Mouse (Mus musculus): Measurements from ENCODE around the gene Ank3.

Ank3 gene

GRCm38 (mm10) chr10:69576264-69576663 lies 177.7 kb downstream of the Ank3 start:
- no peak for DNase-seq

DNA sequence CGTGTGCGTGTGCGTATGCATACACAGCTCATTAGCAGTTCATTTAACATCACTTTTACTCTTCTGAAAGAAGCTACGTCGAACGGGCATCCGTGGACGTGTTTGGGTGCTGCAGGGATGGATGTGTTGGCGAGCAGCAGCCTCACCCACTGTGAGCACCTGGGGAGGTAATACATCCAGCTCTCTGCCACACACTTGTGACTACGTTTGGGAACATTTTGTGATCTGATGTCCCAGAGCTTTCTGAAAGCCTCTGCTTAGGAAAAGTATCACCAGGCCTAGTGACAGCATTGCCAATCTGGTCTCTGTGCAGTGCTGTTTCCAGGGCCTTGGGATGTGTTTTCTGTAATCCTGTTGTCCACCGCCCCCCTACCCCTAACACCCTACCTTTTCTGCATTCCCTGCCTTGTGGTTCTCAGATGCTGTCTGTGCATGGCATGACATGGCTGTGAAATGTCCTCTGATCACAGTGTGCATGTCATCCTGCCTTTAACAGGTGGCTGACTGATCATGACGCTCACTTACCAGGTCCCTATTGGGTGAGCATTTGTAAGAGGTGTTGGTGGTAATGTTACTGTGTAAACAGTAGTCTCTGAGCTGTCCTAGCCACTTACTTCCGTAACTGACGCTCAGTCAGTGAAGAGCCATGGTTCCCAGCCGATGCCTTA lies 178.6 kb downstream of the Ank3 start:
- DNase-seq = no peak

GRCm38 (mm10) chr10:69577729-69578061 lies 179.1 kb downstream of the Ank3 start:
- DNase-seq = no peak

GRCm38 (mm10) chr10:69579585-69579984 lies 181.0 kb downstream of the Ank3 start:
- DNase-seq = no peak

DNA sequence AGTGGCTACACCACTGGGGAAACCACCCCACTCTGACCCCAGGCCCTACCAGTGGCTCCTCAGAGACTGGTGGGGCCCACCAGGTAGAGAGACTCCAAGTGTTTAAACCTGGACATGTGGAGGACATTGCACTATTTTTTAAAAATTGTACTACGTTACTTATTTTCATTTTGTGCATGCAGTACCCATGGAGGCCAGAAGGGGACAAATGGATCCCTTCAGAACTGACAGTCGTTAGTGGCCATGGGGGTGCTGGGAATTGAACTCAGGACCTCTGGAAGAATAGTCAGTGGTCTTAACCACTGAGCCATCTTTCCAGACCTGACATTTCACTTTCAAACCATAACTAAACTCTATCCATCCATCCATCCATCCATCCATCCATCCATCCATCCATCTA lies 183.0 kb downstream of the Ank3 start:
- no peak for DNase-seq

DNA sequence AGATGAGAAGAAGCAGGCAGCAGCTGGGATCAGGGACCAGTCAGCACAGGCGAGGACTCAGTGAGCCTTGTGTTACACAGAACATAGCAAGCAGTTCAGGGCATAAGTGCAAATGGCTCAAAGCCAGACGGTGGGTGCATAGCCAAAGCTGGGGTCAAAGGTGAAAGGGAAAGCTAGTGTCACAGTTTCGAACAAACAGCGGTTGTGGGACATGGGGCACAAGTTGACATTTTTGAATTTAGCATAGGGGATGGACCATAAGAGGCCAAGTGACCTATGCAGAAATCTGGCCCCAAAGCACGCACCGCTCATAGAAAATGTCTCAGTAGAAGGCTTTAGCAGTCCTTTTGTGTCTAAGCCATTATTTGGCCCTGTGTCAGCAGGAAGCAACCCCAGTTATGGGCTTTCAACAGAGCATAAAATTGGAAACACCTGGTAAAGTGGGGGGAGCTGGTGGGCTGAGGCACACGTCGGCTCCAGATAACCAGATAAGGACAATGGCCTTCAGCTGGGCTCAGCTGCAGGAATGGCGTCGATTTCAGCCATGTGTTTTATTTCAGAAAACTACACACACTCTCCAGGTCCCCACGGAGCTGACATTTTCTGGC lies 185.4 kb downstream of the Ank3 start:
- DNase-seq = peak; percentile 88

DNA sequence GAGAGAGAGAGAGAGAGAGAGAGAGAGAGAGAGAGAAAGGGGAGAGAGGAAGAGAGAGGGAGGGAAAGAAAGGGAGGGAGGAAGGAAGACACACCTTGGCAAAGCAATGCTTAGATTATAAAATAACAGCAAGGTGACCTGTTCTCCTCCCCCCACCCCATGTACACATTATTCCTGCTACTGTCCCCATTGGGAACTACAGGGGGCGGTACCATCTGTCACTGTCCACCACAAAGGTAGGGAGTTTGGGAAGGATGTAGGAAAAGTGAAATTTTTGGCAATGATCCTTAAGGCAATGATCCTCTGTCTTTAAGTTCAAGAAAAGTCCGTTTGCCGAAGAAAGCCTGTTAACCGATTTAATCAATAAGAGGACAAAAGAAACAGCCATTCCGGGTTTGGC lies 186.0 kb downstream of the Ank3 start:
- no peak for DNase-seq

DNA sequence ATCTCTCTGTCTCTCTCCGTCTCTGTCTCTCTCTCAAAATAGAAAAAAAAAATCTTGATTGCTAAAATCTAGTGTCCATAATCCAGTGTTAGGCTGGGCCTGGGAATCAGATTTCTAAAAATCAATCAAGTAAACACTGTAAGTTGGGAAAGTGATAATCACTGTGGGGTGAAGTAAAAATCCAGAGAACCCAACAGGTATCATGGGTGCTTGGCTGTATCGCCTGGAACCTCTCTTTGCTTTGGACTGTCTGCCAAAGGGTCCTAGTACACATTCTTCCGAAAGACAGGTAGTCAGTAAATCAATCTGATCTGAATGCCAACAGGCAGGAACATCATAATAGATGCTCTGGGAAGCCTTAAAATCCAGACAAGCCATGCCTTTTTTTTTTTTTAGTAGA lies 186.7 kb downstream of the Ank3 start:
- DNase-seq = no peak

GRCm38 (mm10) chr10:69594186-69595131 lies 195.9 kb downstream of the Ank3 start:
- peak; percentile 57 for DNase-seq

- DNase-seq = no peak
These were observed 196.9 kb downstream of the Ank3 start for GRCm38 (mm10) chr10:69595487-69595886.

GRCm38 (mm10) chr10:69601471-69601870 lies 202.9 kb downstream of the Ank3 start:
- DNase-seq = no peak

DNA sequence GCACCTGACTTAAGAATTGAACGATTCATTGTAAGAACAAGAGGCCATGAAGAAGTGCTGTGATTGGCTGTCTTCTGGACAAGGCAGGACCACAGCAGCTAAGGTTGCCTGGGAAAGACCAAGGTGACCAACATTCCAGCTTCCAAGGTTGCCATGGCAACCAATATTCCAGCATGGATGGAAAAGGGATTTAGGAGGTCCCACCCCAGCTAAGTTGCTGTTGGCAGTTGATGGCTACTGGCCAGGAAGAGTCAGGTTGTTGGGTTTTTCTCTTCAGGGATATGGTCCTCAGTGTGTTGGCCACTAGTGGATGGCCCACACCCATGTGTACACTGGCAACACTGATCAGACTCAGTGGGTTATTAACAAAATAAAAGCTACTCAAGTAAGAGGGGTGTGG lies 204.1 kb downstream of the Ank3 start:
- no peak for DNase-seq

DNA sequence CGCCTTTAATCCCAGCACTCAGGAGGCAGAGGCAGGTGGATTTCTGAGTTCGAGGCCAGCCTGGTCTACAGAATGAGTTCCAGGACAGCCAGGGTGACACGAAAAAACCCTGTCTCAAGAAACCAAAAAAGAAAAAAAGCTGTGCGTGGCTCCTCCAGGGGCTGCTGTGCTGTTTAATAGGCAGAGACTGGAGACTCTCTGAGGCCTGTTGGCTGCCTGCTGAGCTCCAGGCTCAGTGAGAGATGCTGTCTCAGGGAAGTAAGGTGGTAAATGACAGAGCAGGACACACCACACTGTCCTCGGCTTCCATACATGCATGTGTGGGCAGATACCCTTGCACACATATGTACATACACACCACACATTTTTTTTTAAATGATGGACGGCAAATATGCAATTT lies 206.0 kb downstream of the Ank3 start:
- no peak for DNase-seq

GRCm38 (mm10) chr10:69605211-69605610 lies 206.6 kb downstream of the Ank3 start:
- DNase-seq = no peak

GRCm38 (mm10) chr10:69607611-69608119 lies 209.1 kb downstream of the Ank3 start:
- DNase-seq = no peak

DNA sequence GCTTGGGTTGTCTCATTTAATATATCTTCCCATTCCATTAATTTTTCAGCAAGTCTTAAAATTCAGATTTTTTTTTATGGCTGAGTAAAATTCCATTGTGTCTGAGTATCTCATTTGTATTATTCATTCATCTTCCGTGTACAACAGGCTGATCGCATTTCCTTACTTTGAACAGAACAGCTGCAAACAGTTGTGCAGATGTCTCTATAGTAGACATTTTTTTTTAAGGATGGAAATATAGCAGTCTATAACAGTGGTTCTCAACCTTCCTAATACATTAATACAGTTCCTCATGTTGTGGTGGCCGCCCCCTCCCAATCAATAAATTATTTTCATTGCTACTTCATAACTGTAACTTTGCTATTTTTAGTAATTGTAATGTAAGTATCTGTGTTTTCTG lies 212.7 kb downstream of the Ank3 start:
- no peak for DNase-seq

GRCm38 (mm10) chr10:69611839-69612340 lies 213.3 kb downstream of the Ank3 start:
- DNase-seq = no peak

DNA sequence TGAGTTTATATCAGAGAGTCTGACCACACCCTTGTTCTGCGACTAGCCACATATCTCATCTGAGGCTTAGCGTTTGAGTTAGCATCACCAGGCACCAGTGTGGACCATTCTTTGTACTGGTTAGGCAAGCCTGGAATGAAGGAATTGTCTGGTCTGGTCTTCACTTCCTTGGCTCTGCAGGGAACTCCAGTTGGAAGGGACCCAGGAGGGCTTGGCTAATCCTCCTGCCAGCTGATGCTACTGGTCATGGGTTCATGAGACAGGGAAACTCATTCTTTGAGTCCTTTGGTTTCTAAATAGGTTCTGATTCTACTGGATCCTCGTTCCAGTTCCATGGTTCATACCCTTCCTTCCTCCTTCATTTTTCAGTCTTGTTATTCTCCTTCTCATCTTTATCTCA lies 218.4 kb downstream of the Ank3 start:
- no peak for DNase-seq

DNA sequence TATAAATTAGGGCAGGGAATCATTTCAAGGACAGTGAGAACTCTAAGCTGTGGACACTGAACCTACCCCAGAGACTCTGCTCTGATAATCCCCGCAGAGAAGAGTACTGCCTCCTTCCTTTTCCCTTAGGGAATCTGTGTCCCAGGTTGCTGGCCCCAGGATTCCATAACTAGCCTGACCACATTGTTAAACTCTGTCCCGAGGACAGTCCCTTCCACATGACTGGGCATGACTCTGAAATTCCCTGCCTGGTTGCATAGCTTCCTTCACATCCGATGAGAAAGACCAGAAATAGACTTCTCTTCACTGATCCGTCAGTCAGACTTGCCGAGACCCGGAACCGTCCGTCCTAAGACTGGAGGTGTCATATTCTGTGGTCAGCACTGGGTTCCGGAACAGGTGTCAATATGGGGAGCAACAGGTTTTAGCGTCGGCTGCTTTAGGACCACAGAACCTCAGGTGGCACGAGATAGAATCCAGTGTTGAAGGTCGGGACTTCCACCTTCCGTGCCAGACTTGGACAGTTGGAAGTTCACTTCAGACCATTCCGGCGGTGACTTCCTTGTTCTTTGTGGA lies 219.1 kb downstream of the Ank3 start:
- DNase-seq = no peak

DNA sequence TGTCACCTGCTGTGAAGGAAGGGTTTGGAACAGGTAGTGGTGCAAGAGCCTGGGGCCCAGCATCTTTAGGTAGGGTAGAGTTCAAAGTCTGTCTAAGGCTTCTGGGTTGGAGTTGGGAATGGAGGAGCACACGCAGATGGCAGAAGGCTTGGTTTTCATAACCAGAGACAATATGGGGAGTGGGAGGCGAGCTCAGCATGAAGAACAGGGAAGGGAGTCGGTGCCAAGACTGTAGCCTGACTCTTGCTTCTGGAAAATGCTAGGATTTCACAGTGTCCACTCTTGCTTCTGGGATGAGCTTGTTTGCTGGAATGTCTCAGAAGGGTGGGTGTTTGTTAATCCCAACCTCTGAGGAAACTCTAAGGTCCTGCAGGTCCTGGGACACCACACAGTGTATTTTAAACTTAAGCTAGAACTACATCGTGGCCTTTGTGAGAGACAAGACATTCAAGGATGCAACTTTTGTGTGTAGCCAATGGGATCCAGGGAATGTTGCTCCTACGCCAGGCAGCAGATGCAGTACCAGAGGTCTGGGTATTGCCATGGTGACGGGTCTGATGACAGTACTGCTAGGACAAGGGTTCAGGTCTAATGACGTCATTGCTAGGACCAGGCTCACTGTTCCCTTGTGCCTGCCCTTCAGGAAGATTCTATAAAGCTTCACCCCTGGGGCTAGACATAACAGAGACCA lies 222.3 kb downstream of the Ank3 start:
- DNase-seq = no peak

GRCm38 (mm10) chr10:69627767-69628166 lies 229.2 kb downstream of the Ank3 start:
- DNase-seq = no peak

GRCm38 (mm10) chr10:69628743-69629142 lies 230.2 kb downstream of the Ank3 start:
- DNase-seq = no peak
